Mouse (Mus musculus) embryonic fibroblast, embryonic 13.5 days (primary cell): ENCODE results near the gene Gbp2b.

Experiments
- CTCF ChIP-seq: IDR thresholded peaks from 2 replicates; pipeline ENCODE4 v1.5.1; 2011; ENCODE audit warnings: mild to moderate bottlenecking, control low read depth, low read length, moderate library complexity, borderline replicate concordance; ENCODE audit not compliant: insufficient read depth
- POLR2A ChIP-seq: IDR thresholded peaks from 2 replicates; pipeline ENCODE4 v1.6.1; 2011; ENCODE audit warnings: low read depth, mild to moderate bottlenecking, control low read depth, low read length, moderate library complexity

DNA sequence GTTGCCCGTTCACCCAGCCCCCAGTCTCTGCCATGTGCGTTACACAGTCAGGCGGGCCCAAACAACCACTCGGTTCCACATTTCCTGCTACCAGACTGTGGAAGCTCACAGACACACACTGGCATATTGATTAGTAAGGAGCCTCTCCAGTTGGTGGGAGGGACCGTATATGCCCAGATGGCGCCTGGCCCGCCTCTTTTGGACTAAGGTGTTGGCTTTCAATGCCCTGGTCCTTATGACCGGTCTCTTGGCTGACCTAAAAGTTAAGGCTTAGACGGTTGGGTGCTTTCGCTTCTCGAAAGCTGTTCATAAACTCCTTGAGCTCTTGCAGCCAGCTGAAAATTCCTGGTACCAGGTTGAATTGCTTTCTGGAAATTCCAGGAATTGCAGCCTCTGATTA, 39.0 kb upstream of the Gbp2b start:
- TF ChIP-seq POLR2A (no peak), CTCF (no peak)
